Mouse (Mus musculus) megakaryocyte, embryonic 14.5 days (primary cell): ENCODE measurements around the gene Ssx2ip. TPM values are rescaled to one million over a fixed set of nuclear protein-coding genes. Genes with fewer than 3 reads are reported as not detected.

Experiments
- H3K27me3 ChIP-seq: replicated peaks from 2 replicates; pipeline ENCODE3; 2012; ENCODE audit warnings: inconsistent platforms
- H3K36me3 ChIP-seq: replicated peaks from 2 replicates; pipeline ENCODE3; 2012; ENCODE audit warnings: low read length, inconsistent platforms, mixed read lengths
- H3K4me1 ChIP-seq: 2 replicates; pipeline ENCODE4 v1.6.1; 2012; ENCODE audit warnings: inconsistent platforms
- H3K4me3 ChIP-seq: replicated peaks from 2 replicates; pipeline ENCODE3; 2012; ENCODE audit warnings: moderate library complexity, mild to moderate bottlenecking, inconsistent platforms
- H3K9me3 ChIP-seq: 2 replicates; pipeline ENCODE4 v1.6.1; 2012; ENCODE audit warnings: inconsistent platforms
- FLI1 ChIP-seq: IDR thresholded peaks from 2 replicates; pipeline ENCODE4 v1.6.1; 2012; ENCODE audit warnings: low read length, inconsistent platforms, mixed read lengths
- GATA1 ChIP-seq: IDR thresholded peaks from 3 replicates; pipeline ENCODE4 v1.6.1; 2012; ENCODE audit warnings: mixed read lengths, low read length, inconsistent platforms, borderline replicate concordance
- polyA plus RNA-seq: library from polyadenylated mRNA; stranded (reverse); fragments of >175 nt; gene quantifications from 2 replicates; pipeline ENCODE4 v1.2.3, GENCODE M21; 2012; ENCODE audit warnings: low replicate concordance; ENCODE audit not compliant: insufficient read depth

Ssx2ip gene
- polyA plus RNA-seq, 1 experiment: 10.1 TPM

DNA sequence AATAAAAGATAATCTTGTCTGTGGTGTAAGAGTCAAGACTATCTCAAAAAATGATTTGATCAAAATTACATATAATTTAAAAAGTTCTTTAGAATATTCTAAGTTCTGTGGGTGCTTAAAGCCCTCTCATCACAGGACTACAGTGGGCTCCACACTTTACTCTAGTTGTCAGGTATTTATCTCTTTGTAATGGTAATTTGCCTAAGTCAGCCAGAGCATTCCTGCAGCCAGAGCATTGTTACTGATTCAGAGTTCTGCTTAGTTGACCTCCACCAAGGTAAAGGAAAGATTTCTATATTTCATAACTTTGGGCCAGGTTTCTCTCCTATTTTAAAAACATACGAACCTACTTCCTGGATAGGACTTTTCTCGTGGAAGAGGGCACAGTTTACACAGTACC lies 64.8 kb downstream of the Ssx2ip start:
- Histone ChIP-seq H3K9me3 (peaks cover 3% of the 10 kb centered on the region), H3K36me3 (peaks cover 12% of the 10 kb centered on the region), H3K4me3 (no peak overlapping the region), H3K27me3 (no peaks in the 10 kb centered on the region), H3K4me1 (no peaks in the 10 kb centered on the region)
- TF ChIP-seq GATA1: no peak
- no peak for TF ChIP-seq FLI1

GRCm38 (mm10) chr3:146472657-146473056 lies 68.2 kb downstream of the Ssx2ip start:
- H3K4me3 ChIP-seq: no peak overlapping the region
- H3K4me1 ChIP-seq: no peaks in the 10 kb centered on the region
- no peak for TF ChIP-seq FLI1
- TF ChIP-seq GATA1: no peak
- peaks cover 3% of the 10 kb centered on the region for H3K36me3 ChIP-seq
- peaks cover 3% of the 10 kb centered on the region for H3K9me3 ChIP-seq
- no peaks in the 10 kb centered on the region for H3K27me3 ChIP-seq

DNA sequence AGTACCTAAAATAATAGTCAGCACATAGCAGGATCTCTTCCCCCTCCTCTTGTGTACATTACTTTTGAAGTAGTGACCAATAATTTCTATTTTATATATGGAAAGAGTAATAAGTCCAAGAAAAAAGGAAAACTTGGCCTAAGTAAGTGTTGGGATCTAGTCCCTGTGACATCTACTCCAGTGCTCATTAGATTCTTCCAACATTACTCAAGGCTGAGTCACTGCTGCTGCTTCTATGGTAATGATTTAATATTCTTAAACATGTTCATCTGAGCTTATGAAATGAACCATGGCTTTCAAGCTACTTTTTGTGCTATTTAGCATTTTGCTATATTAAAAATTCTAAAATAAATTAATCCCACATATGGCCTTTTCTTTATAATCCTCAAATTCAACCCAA lies 69.3 kb downstream of the Ssx2ip start:
- no peak for TF ChIP-seq FLI1
- TF ChIP-seq GATA1: no peak
- Histone ChIP-seq H3K36me3 (peaks cover 3% of the 10 kb centered on the region), H3K4me3 (no peak overlapping the region), H3K27me3 (no peaks in the 10 kb centered on the region), H3K4me1 (no peaks in the 10 kb centered on the region), H3K9me3 (peaks cover 3% of the 10 kb centered on the region)

- H3K4me1 ChIP-seq: no peaks in the 10 kb centered on the region
- peaks cover 3% of the 10 kb centered on the region for H3K36me3 ChIP-seq
- H3K9me3 ChIP-seq: peaks cover 3% of the 10 kb centered on the region
- H3K27me3 ChIP-seq: no peaks in the 10 kb centered on the region
- no peak overlapping the region for H3K4me3 ChIP-seq
- TF ChIP-seq FLI1 (no peak), GATA1 (no peak)
Observed at GRCm38 (mm10) chr3:146474428-146474827, 70.0 kb downstream of the Ssx2ip start.

DNA sequence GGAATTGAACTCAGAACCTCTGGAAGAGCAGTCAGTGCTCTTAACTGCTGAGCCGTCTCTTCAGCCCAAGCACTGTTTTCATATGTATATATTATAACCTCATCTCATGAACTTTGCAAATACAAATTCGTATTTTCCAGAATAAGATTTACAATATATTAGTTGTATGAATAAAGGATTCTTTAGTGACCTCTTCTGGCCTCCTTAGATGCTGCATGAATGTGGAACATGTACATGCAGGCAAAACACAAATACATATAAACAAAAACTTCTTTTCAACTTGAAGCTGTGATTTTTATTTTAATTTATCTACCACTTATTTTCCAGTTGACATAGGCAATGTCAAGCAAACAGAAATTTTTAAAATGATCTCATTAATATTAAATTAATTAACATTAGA lies 77.6 kb downstream of the Ssx2ip start:
- no peak for TF ChIP-seq FLI1
- no peak for TF ChIP-seq GATA1
- peaks cover 7% of the 10 kb centered on the region for H3K36me3 ChIP-seq
- no peaks in the 10 kb centered on the region for H3K27me3 ChIP-seq
- peaks cover 4% of the 10 kb centered on the region; the same call in 1 of the 2 replicates for H3K9me3 ChIP-seq
- H3K4me1 ChIP-seq: no peaks in the 10 kb centered on the region
- no peak overlapping the region for H3K4me3 ChIP-seq

DNA sequence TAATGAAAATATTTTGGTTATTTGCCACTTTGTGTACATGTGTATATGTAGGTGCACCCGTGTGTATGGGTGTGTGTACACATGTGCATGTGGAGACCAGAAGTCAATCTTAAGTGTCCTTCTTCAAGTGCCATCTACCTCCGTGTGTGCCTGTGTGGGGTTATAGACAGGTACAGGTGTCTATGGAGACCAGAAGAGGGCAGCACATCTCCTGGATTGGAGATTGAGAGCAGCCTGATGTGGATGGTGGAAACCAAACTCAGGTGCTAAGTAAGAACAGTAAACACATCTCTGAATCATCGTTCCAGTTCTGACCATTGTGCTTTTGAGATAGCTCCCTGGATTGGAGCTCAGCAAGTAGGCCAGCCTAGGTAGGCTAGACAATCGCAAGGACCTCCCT lies 82.0 kb downstream of the Ssx2ip start:
- TF ChIP-seq FLI1: no peak
- no peak for TF ChIP-seq GATA1
- no peak overlapping the region for H3K4me3 ChIP-seq
- peaks cover 3% of the 10 kb centered on the region; the same call in 1 of the 2 replicates for H3K4me1 ChIP-seq
- H3K27me3 ChIP-seq: no peaks in the 10 kb centered on the region
- peaks cover 7% of the 10 kb centered on the region for H3K36me3 ChIP-seq
- peaks cover 4% of the 10 kb centered on the region; the same call in 1 of the 2 replicates for H3K9me3 ChIP-seq

Other genes with a start within 250 kb of the Ssx2ip start
- gene Lpar3, start 183.7 kb upstream of the Ssx2ip start, polyA plus RNA-seq: not detected in 2 replicates
- 5.9 and 21.7 TPM in 2 replicates for gene Ctbs, start 45.2 kb downstream of the Ssx2ip start, polyA plus RNA-seq
- 0.56 and 0.61 TPM in 2 replicates for gene Spata1, start 95.1 kb downstream of the Ssx2ip start, polyA plus RNA-seq
- 162 and 413 TPM in 2 replicates for gene Gng5, start 95.2 kb downstream of the Ssx2ip start, polyA plus RNA-seq
- gene Rpf1, start 116.8 kb downstream of the Ssx2ip start, polyA plus RNA-seq: 6.6 and 9.7 TPM in 2 replicates
- gene Uox, start 165.8 kb downstream of the Ssx2ip start, polyA plus RNA-seq: not detected in 2 replicates
- gene Dnase2b, start 211.0 kb downstream of the Ssx2ip start, polyA plus RNA-seq: not detected in 2 replicates
- not detected in 2 replicates for gene 4930503B20Rik, start 246.7 kb downstream of the Ssx2ip start, polyA plus RNA-seq